In genomic region chr11:11828251-11828650, GRCm38 (mm10) we compare ENCODE assay signal across 10 mouse cellular contexts. TPM values are rescaled to one million over a fixed set of nuclear protein-coding genes. Genes with fewer than 3 reads are reported as not detected.
DNase-seq lines count a peak whose midpoint lies in the region; ATAC-seq lines count a peak whose summit lies in the region.
"Had no signal": no experiment of that assay in that cellular context is flagged by ENCODE, and none has a peak within 500 bp of the region (broad histone marks: within the 10 kb centered on the region; RNA-seq: fewer than 3 reads in every experiment).

No protein-coding gene starts in this region.

- no peaks in the 10 kb centered on the region for H3K36me3 ChIP-seq in kidney, embryonic 14.5 days (ENCODE audit: control insufficient read depth, insufficient read depth, low read length)
- H3K36me3 ChIP-seq in midbrain, embryonic 12.5 days: no peaks in the 10 kb centered on the region

- H3K27ac ChIP-seq in kidney, embryonic 14.5 days (ENCODE audit: low read depth, low read length): peak overlapping the region; percentile 90
- peak overlapping the region; percentile 61; the same call in 1 of the 2 replicates for H3K27ac ChIP-seq in midbrain, embryonic 12.5 days (replicated peaks)
- H3K27ac ChIP-seq: liver, embryonic 14.5 days had no signal

- no peak for DNase-seq in kidney, postnatal 4 days
- peak; percentile 77 for DNase-seq in embryo, embryonic 11 days
- no peak for DNase-seq in adrenal gland, adult 2 months
- no peak for DNase-seq in T-cell, adult 2 months (ENCODE audit: low spot score)
- DNase-seq in urinary bladder, adult 18-20 months (ENCODE audit: low spot score in 2 of 2): no peak
- DNase-seq: gastrocnemius, postnatal 25 days had no signal

- WGBS in kidney, embryonic 14.5 days: 49% methylated on average over 5 of the region's 5 CpGs
- 25% methylated on average over 5 of the region's 5 CpGs for WGBS in midbrain, embryonic 12.5 days

- H3K9me3 ChIP-seq in kidney, embryonic 14.5 days (ENCODE audit: control insufficient read depth, low read length): no peaks in the 10 kb centered on the region
- no peaks in the 10 kb centered on the region for H3K9me3 ChIP-seq in midbrain, embryonic 12.5 days

- H3K9ac ChIP-seq in kidney, embryonic 14.5 days (ENCODE audit: low read depth, low read length): peak overlapping the region; percentile 18; the same call in 1 of the 2 replicates
- H3K9ac ChIP-seq in midbrain, embryonic 12.5 days (replicated peaks): no peak overlapping the region
- H3K9ac ChIP-seq: liver, embryonic 14.5 days had no signal

- no peaks in the 10 kb centered on the region for H3K27me3 ChIP-seq in kidney, embryonic 14.5 days (ENCODE audit: control insufficient read depth, insufficient read depth, low read length)
- 0 out of 2 replicates have a peak, but pooled peaks cover 4% of the 10 kb centered on the region for H3K27me3 ChIP-seq in midbrain, embryonic 12.5 days

- peaks cover 57% of the 10 kb centered on the region for H3K4me1 ChIP-seq in kidney, embryonic 14.5 days (ENCODE audit: control insufficient read depth, insufficient read depth, low read length)
- peaks cover 77% of the 10 kb centered on the region for H3K4me1 ChIP-seq in midbrain, embryonic 12.5 days

- no peak overlapping the region for H3K4me3 ChIP-seq in kidney, embryonic 14.5 days (ENCODE audit: low read length)
- no peak overlapping the region for H3K4me3 ChIP-seq in midbrain, embryonic 12.5 days

- no peak overlapping the region for H3K4me2 ChIP-seq in kidney, embryonic 14.5 days (replicated peaks; ENCODE audit: low read depth, low read length)
- H3K4me2 ChIP-seq in midbrain, embryonic 12.5 days (replicated peaks): no peak overlapping the region

- no peak for ATAC-seq in kidney, embryonic 14.5 days (ENCODE audit: low FRiP score, low TSS enrichment)
- ATAC-seq in hematopoietic stem cell, adult 5-6 weeks (replicated peaks in 1 of 2; ENCODE audit: insufficient read depth in 1 of 2, low FRiP score in 2 of 2, low TSS enrichment in 1 of 2, low read depth in 1 of 2, poor library complexity in 2 of 2, severe bottlenecking in 2 of 2): peak; percentile 14 to 36; a peak in 1 of 4 replicates
- ATAC-seq in midbrain, embryonic 12.5 days (ENCODE audit: low FRiP score, low read depth): peak; percentile 28

RNA-seq across cellular contexts. Expression of gene Fignl1, which starts 19.5 kb away (rescaled TPM):
- 59.2 and 85.4 TPM in 2 replicates for polyA plus RNA-seq in kidney, embryonic 14.5 days (2014; fragmentation: Nextera tagmentation; extraction: Ambion mirVana)
- total RNA-seq in hematopoietic stem cell, adult 5-6 weeks (2017): 68.5 and 68.9 TPM in 2 replicates
- polyA plus RNA-seq in midbrain, embryonic 12.5 days (2016; fragmentation: Nextera tagmentation; extraction: Ambion mirVana): 58.1 and 58.5 TPM in 2 replicates
- total RNA-seq in adrenal gland, adult 2 months (2021): 1 to 10 TPM; 1.3 to 2.7 TPM
- polyA plus RNA-seq in adrenal gland, adult 2 months (2012; rRNA removed): 0.20 and 0.22 TPM in 2 replicates

Comparison
In these comparisons a context has a peak if more than half of its experiments do, and no peak if none do; other contexts are left out.
1. RNA of gene Fignl1, which starts 19.5 kb away (polyA plus RNA-seq): 59.2 to 85.4 TPM in kidney, embryonic 14.5 days and 58.1 to 58.5 TPM in midbrain, embryonic 12.5 days; 0.20 to 0.22 TPM in adrenal gland, adult 2 months; every median in the first group is over 10 times any median in the second.